Mouse (Mus musculus): Measurements from ENCODE around the gene Pla2g4a.

- no peak for TF ChIP-seq POLR2A (IDR thresholded peaks at IDR 0.05; ENCODE audit: control insufficient read depth, low read depth, low read length)
- TF ChIP-seq CTCF (IDR thresholded peaks at IDR 0.05; ENCODE audit: control insufficient read depth, insufficient read depth, insufficient replicate concordance, low read depth, low read length) = no peak
These were observed 9.0 kb downstream of the Pla2g4a start for GRCm38 (mm10) chr1:149952050-149952449.
